Mouse (Mus musculus) adrenal gland, postnatal 4 days (tissue): ENCODE data around the gene Dgkb. TPM values are rescaled to one million over a fixed set of nuclear protein-coding genes. Genes with fewer than 3 reads are reported as not detected.

Experiments
- DNase-seq, 2 experiments: peaks; one replicate each; pipeline ENCODE4 v3.0.0; 2021 to 2022; ENCODE audit warnings: low spot score in 2 of 2, mixed read lengths in 2 of 2
- total RNA-seq, 2 experiments: library from RNA; stranded (reverse); gene quantifications; 2 replicates each; pipeline ENCODE4 v1.2.3; 2021

Dgkb gene
- total RNA-seq, 2 experiments from 2014 or later: 9.2 TPM

GRCm38 (mm10) chr12:38589951-38590350 lies 772.4 kb downstream of the Dgkb start:
- DNase-seq: no peak

- no peak for DNase-seq
Measured at GRCm38 (mm10) chr12:38593653-38594052, 776.1 kb downstream of the Dgkb start.

DNA sequence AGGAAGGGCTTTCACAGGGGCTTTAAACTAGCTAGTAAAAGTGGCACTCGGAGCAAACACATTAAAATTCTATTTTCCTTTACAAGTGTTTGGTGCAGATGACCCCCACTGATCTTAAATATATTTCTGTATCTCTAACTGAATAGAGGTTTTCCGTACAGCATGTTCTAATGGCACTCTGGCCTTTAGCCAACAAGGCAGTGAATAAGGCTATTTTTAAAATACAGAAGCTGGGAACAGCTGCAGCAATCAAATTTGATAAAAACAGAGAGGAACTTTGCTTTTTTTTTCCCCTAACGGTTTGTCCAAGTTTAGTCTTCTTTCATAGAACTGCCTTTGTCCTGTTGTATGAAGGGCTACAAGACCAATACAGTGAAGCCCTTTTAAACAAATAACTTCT lies 776.5 kb downstream of the Dgkb start:
- DNase-seq: no peak

- DNase-seq: no peak
Measured at GRCm38 (mm10) chr12:38596416-38597062, 779.0 kb downstream of the Dgkb start.

GRCm38 (mm10) chr12:38598096-38598495 lies 780.6 kb downstream of the Dgkb start:
- DNase-seq: no peak

GRCm38 (mm10) chr12:38600165-38600845 lies 782.8 kb downstream of the Dgkb start:
- DNase-seq: no peak

GRCm38 (mm10) chr12:38608104-38608503 lies 790.6 kb downstream of the Dgkb start:
- DNase-seq: no peak

DNA sequence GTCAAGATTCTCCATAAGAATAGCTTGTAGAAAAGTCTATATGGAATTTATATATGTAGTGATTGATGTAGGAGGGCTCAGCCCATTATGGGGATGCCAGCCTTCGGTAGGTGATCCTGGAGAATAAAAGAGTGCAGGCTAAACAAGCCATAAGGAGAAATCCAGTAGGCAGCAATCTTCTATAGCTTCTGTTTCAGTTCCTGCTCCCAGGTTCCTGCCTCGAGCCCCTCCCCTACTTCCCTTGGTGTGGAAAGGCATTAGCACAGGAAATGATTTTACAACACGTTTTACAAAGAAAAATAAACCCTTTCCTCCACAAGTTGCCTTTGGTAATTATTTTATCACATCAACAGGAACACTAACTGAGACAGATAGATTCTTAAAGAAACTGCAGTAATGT lies 850.7 kb downstream of the Dgkb start:
- no peak for DNase-seq
